In genomic region chr4:128048716-128049115, GRCm38 (mm10) we compare ENCODE assay signal across 18 mouse cellular contexts.
"Had no signal": no experiment of that assay in that cellular context is flagged by ENCODE, and none has a peak within 500 bp of the region (broad histone marks: within the 10 kb centered on the region; RNA-seq: fewer than 3 reads in every experiment).

No protein-coding gene starts in this region.

- DNase-seq: lung, embryonic 14.5 days; lung, postnatal 10 days; lung, postnatal 4 days; midbrain, embryonic 14.5 days; retina, postnatal 1 day; right cerebral cortex, adult 18-20 months; right cerebral cortex, postnatal 25 days; right cerebral cortex, postnatal 4 days; spleen, adult 18-20 months; thymus, adult 18-20 months; thymus, postnatal 14 days; thymus, postnatal 36 days had no signal

- H3K27me3 ChIP-seq: midbrain, embryonic 12.5 days; neural tube, embryonic 13.5 days; neural tube, embryonic 15.5 days had no signal

- H3K4me1 ChIP-seq: midbrain, embryonic 12.5 days; neural tube, embryonic 13.5 days had no signal

- H3K4me2 ChIP-seq: lung, embryonic 14.5 days; midbrain, embryonic 12.5 days; neural tube, embryonic 13.5 days; neural tube, embryonic 15.5 days had no signal

- H3K36me3 ChIP-seq: midbrain, embryonic 10.5 days; midbrain, embryonic 12.5 days; neural tube, embryonic 13.5 days; neural tube, embryonic 15.5 days had no signal

- H3K9ac ChIP-seq: lung, embryonic 14.5 days; midbrain, embryonic 12.5 days; neural tube, embryonic 13.5 days; neural tube, embryonic 15.5 days had no signal

- H3K27ac ChIP-seq: midbrain, embryonic 10.5 days; midbrain, embryonic 12.5 days; neural tube, embryonic 13.5 days; neural tube, embryonic 15.5 days had no signal

- H3K4me3 ChIP-seq: midbrain, embryonic 10.5 days; midbrain, embryonic 12.5 days; myocyte; neural tube, embryonic 13.5 days; neural tube, embryonic 15.5 days had no signal

- ATAC-seq: midbrain, embryonic 16.5 days had no signal

- H3K9me3 ChIP-seq: midbrain, embryonic 10.5 days; midbrain, embryonic 12.5 days; neural tube, embryonic 13.5 days; neural tube, embryonic 15.5 days had no signal
